Mouse (Mus musculus): ENCODE data around the gene Ifitm7.

GRCm38 (mm10) chr16:13945153-13945552 lies 41.5 kb downstream of the Ifitm7 start:
- TF ChIP-seq POLR2A (IDR thresholded peaks at IDR 0.05; ENCODE audit: control insufficient read depth, extremely low read depth, insufficient read depth, low read length, poor library complexity) (no peak), CTCF (IDR thresholded peaks at IDR 0.05; ENCODE audit: borderline replicate concordance, control insufficient read depth, extremely low read depth, insufficient read depth, low read length, poor library complexity) (no peak)

Data from thymus, adult 2 months (tissue).